Mouse (Mus musculus) lung, adult 2 months (tissue): Measurements from ENCODE around the gene Saal1. TPM values are rescaled to one million over a fixed set of nuclear protein-coding genes. Genes with fewer than 3 reads are reported as not detected.
"Not testable (repeated sequence)": the region's sequence is repeated elsewhere in the genome, so short reads cannot be mapped to it uniquely, and the experiment has no call there.

Experiments
- DNase-seq: peaks from one replicate; pipeline ENCODE4 v3.0.0; 2022
- H3K4me1 ChIP-seq: fragments of 200-500 bp; 2 replicates; pipeline ENCODE4 v1.6.1; 2011; ENCODE audit warnings: low read length; ENCODE audit not compliant: control insufficient read depth, insufficient read depth
- H3K4me3 ChIP-seq: fragments of 200-500 bp; replicated peaks from 2 replicates; pipeline ENCODE3; 2011; ENCODE audit warnings: low read depth, mild to moderate bottlenecking, control low read depth, low read length; ENCODE audit errors: extremely low read depth
- CTCF ChIP-seq: fragments of 200-500 bp; IDR thresholded peaks from 2 replicates; pipeline ENCODE4 v1.5.1; 2011; ENCODE audit warnings: mild to moderate bottlenecking, low read length, control low read depth; ENCODE audit not compliant: insufficient read depth
- POLR2A ChIP-seq: fragments of 200-500 bp; IDR thresholded peaks from 2 replicates; pipeline ENCODE4 v1.6.1; 2011; ENCODE audit warnings: low read depth, mild to moderate bottlenecking, control low read depth, low read length, borderline replicate concordance; ENCODE audit errors: extremely low read depth
- WGBS: fragments of 180-500 bp; shearing (Covaris S2); methylation state at CpG from one replicate; pipeline ENCODE4 v1.1.7; 2018; 5-methylcytosine and 5-hydroxymethylcytosine counted together
- polyA plus RNA-seq: library from polyadenylated mRNA; depleted of rRNA; stranded (reverse); fragments of >200 nt; gene quantifications from 2 replicates; pipeline ENCODE4 v1.2.3, GENCODE M21; 2012

Gene Saal1
- polyA plus RNA-seq, 1 experiment: 4.9 TPM

DNA sequence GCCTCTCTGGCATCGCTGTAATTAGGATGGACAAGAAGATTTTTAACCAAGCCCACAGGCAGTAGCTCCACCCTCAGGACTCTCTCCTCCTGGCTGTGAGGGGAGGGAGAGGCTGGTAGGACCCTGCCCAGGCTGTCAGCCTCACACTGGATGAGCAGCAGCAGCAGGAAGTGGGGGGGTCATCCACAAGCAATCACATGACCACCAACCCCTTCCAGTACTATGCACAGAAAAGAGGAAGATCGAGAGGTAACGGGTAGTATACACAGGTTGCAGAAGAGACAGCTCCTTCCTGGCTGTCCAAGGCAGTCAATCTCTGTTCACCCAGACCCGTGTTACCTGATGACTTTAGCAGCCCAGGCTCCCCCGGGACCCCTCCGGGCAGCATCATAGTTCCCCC is 1.8 kb upstream of the Saal1 start:
- TF ChIP-seq CTCF: no peak
- no peak for TF ChIP-seq POLR2A
- no peak for DNase-seq
- WGBS: 43% methylated on average over 6 of the region's 6 CpGs
- Histone ChIP-seq H3K4me3 (no peak overlapping the region), H3K4me1 (peaks cover 7% of the 10 kb centered on the region)

GRCm38 (mm10) chr7:46700521-46701025 is 9.9 kb downstream of the Saal1 start:
- Histone ChIP-seq H3K4me1 (no peaks in the 10 kb centered on the region), H3K4me3 (no peak overlapping the region)
- TF ChIP-seq POLR2A (no peak), CTCF (no peak)
- DNase-seq: no peak
- WGBS: 88% methylated on average over 6 of the region's 6 CpGs

DNA sequence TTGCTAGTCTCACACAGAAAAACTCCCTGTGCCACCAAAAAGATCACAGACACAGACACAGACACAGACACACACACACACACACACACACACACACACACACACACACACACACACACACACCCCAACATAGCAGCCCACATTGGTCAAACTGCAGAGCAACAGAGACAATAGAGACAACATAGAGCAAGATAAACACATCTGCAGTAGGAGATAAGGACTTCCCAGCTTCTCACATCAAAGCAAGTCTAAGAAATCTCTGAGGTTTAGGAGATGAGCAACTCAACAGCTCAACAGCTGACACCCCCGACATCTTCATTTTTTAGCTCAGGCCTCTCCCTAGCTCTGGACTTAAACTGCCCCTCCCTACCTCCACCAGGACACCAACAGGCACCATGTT is 13.7 kb downstream of the Saal1 start:
- Histone ChIP-seq H3K4me1 (no peaks in the 10 kb centered on the region), H3K4me3 (no peak overlapping the region)
- WGBS: 43% methylated on average over 1 of the region's 1 CpGs
- TF ChIP-seq POLR2A (no peak), CTCF (no peak)
- DNase-seq: no peak

- no peak overlapping the region for H3K4me3 ChIP-seq
- no peak for TF ChIP-seq CTCF
- no peaks in the 10 kb centered on the region for H3K4me1 ChIP-seq
- WGBS: 81% methylated on average over 5 of the region's 5 CpGs
- DNase-seq: no peak
Measured at GRCm38 (mm10) chr7:46686827-46687226, 23.7 kb downstream of the Saal1 start.

DNA sequence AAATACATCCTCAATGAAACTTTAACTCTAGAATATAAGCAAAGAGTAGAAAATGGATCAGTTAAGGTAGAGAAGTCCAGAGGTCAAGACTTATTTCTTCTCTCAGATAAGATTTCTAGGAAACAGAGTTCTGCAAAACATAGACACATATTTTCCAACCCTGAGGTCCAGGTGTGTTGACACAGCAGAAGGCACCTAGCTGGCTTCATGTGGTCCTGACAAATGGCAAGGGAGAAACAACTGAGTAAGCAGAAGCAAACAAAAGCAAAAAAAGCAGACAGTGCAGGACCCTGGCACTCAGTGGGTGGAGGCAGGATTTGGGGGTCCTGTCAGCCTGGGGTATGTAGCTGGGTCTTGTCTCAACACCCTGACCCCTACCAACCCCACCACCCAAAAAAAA is 29.7 kb downstream of the Saal1 start:
- Histone ChIP-seq H3K4me1 (no peaks in the 10 kb centered on the region), H3K4me3 (no peak overlapping the region)
- TF ChIP-seq POLR2A (no peak), CTCF (no peak)
- DNase-seq: no peak

- DNase-seq, H3K4me3 ChIP-seq, H3K4me1 ChIP-seq: not testable (repeated sequence)
- 75% methylated on average over 7 of the region's 7 CpGs for WGBS
Measured at GRCm38 (mm10) chr7:46679044-46679443, 31.4 kb downstream of the Saal1 start.

DNA sequence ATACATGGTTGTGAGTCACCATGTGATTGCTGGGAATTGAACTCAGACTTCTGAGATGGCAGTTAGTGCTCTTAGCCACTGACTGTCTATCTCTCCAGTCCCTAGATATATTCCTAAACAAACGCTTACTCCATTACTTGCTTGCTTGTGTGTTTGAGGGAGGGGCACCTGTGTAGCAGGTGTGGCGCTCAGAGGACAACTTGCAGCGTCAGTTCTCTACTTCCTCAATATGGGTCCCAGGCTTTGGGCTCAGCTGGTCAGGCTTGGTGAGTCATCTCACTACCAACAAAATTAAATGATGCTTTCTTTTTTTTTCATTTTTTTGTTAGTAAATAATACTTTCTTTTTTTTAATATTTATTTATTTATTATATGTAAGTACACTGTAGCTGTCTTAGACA is 32.1 kb downstream of the Saal1 start:
- Histone ChIP-seq H3K4me3 (no peak overlapping the region), H3K4me1 (no peaks in the 10 kb centered on the region)
- DNase-seq: no peak
- TF ChIP-seq POLR2A: no peak
- no peak for TF ChIP-seq CTCF
- WGBS: 72% methylated on average over 3 of the region's 3 CpGs

DNA sequence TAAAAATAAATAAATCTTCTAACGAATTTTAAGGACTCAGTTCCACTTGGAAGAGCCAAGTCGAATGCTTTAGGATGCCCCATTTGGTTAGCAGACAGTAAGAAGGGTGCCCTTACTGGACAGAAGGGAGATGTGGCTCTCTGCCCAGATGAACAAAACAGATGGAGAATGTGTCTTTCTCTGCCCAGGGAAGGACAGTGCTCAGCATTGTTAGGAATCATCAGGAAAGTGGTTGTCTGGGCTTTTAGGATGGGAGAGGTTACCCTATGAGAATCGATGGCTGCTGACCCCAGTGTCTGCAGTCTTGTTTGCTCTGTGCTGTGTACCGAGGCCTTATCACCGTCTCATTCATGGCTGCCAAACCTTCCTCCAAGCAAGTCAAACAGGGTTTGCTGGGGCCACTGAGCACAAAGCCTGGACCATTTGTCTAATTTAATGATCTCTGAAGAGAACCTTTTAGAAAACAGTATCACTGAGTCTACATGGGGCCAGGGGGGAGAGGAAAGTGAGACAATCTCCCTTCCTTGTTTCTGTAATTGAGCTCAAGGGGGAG is 33.6 kb downstream of the Saal1 start:
- TF ChIP-seq CTCF (no peak), POLR2A (no peak)
- DNase-seq: no peak
- Histone ChIP-seq H3K4me3 (no peak overlapping the region), H3K4me1 (no peaks in the 10 kb centered on the region)
- whole genome bisulfite sequencing: 47% methylated on average over 5 of the region's 5 CpGs

DNA sequence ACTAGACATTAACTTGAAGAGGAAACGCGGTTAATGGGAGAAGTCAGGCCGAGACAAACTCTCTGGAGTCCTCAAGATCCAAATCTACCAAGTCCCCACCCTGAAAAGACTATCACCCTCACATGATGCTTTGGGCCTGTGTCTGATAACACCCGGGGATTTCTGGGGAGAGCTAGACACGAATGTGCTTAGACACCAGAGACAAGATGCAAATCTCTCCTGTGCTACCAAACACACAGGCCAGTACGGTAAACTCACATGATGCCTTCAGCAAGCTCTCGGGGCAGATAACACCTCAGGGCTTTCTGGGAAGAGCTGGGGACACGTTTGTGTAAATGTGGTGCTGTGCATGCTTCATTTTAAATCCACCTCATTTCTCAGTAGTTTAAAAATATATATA is 34.6 kb downstream of the Saal1 start:
- DNase-seq: no peak
- TF ChIP-seq POLR2A: no peak
- no peak for TF ChIP-seq CTCF
- H3K4me3 ChIP-seq: no peak overlapping the region
- 84% methylated on average over 8 of the region's 8 CpGs for WGBS
- no peaks in the 10 kb centered on the region for H3K4me1 ChIP-seq

GRCm38 (mm10) chr7:46675061-46675460 is 35.4 kb downstream of the Saal1 start:
- H3K4me3 ChIP-seq: no peak overlapping the region
- DNase-seq: no peak
- no peaks in the 10 kb centered on the region for H3K4me1 ChIP-seq
- 90% methylated on average over 7 of the region's 7 CpGs for WGBS
- TF ChIP-seq POLR2A (no peak), CTCF (no peak)

DNA sequence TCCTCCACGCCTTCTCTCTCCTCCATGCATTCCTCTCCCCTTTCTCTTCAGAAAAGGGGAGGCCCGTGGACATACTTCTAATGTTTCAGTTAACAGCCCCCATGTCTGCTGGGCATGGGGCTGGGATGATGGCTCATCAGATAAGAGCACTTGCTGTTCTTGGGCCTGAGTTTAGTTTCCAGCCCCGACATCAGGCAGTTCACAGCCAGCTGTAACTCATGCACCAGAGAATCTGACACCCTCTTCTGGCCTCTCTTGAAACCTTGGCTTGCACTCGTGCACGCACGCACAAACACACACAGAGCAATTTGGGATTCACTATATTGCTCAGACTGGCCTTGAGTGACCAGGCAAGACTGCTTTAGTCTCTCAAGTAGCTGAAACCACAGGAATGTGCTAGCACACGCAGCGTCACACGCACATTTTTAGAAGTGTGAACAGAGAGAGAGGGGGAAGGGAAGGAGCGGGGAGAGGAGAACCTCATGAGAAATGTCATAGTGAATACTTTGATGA is 38.3 kb downstream of the Saal1 start, which contains the start of gene Tph1:
TSS of gene Tph1 (minus strand) at position 378 of the 513 bp plus-strand sequence.
- DNase-seq: no peak
- no peak within 1 kb of the TSS for H3K4me3 ChIP-seq
- no peaks in the 10 kb centered on the region for H3K4me1 ChIP-seq
- WGBS: 30% methylated on average over 10 of the region's 10 CpGs
- TF ChIP-seq POLR2A: no peak
- no peak for TF ChIP-seq CTCF
